Mouse (Mus musculus): Measurements from ENCODE around the gene Man1a. TPM values are rescaled to one million over a fixed set of nuclear protein-coding genes. Genes with fewer than 3 reads are reported as not detected.

Gene Man1a
- total RNA-seq, 1 experiment, result 9.1 TPM

DNA sequence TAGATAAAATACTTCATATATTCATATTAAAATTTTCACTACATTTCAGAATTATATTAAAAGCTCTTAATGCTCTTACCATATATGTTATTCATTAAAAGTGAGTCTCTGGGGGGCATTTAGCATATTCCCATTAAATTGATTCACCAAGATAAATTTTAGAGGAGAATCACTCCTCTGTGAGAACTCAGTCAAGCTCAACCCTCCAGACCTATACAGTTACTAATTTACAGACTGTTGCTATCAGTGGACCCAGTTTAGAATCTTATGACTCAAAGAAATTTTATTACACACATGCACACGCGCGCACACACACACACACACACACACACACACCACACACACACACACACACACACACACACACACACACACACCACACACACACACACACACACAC is 81.8 kb downstream of the Man1a start:
- H3K27ac ChIP-seq (ENCODE audit: insufficient read depth, low read depth, low read length, poor library complexity, severe bottlenecking), result no peak overlapping the region
- no peak for DNase-seq (ENCODE audit: low read depth, low spot score)
- no peak overlapping the region for H3K4me3 ChIP-seq (ENCODE audit: insufficient read depth in 1 of 2, low read depth in 1 of 2, low read length in 2 of 2, poor library complexity in 1 of 2, severe bottlenecking in 1 of 2)
- TF ChIP-seq HCFC1 (IDR thresholded peaks at IDR 0.05; ENCODE audit: borderline replicate concordance, insufficient read depth, low read length), result no peak
- TF ChIP-seq ZNF384 (IDR thresholded peaks at IDR 0.05; ENCODE audit: low read depth, low read length), result no peak
- TF ChIP-seq CHD2 (IDR thresholded peaks at IDR 0.05; ENCODE audit: low read depth, low read length), result no peak
- no peak for TF ChIP-seq ZC3H11A (IDR thresholded peaks at IDR 0.05; ENCODE audit: borderline replicate concordance, low read depth, low read length)
- TF ChIP-seq MAFK (IDR thresholded peaks at IDR 0.05; ENCODE audit: insufficient read depth, low read depth, low read length), result no peak
- H3K36me3 ChIP-seq (ENCODE audit: control insufficient read depth, insufficient read depth, low read length, poor library complexity, severe bottlenecking), result no peaks in the 10 kb centered on the region
- in situ Hi-C loops (cut with MboI; ENCODE audit: low sequenced_read_pairs in 2 of 2, unreplicated experiment in 2 of 2), result no loop called here
- no peak overlapping the region for H3K9ac ChIP-seq (ENCODE audit: insufficient read depth, low read depth, low read length, poor library complexity, severe bottlenecking)
- H3K4me1 ChIP-seq (ENCODE audit: control insufficient read depth in 2 of 2, insufficient read depth in 2 of 2, low read length in 2 of 2, poor library complexity in 1 of 2), result no peaks in the 10 kb centered on the region
- H3K9me3 ChIP-seq (ENCODE audit: control insufficient read depth, insufficient read depth, low read depth, low read length), result no peaks in the 10 kb centered on the region

DNA sequence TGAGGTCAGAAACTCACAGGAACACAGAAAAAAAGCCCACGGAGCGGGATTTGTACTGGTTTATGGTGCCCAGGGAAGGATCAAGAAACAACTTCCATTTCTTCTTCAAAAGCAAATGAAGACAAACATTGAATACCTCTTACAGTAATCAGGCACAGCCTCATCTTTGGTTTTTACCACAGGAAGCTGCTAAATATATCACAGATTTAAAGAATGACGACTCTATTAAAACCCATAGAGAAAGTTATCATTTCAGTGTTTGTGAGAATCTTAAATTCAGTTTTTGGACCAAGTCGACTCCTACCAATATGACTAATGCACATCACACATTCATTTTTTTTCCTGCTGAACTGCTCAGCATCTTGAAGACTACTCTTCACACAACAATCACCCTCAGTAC is 86.0 kb downstream of the Man1a start:
- Histone ChIP-seq H3K4me3 (ENCODE audit: insufficient read depth in 1 of 2, low read depth in 1 of 2, low read length in 2 of 2, poor library complexity in 1 of 2, severe bottlenecking in 1 of 2) (no peak overlapping the region), H3K36me3 (ENCODE audit: control insufficient read depth, insufficient read depth, low read length, poor library complexity, severe bottlenecking) (no peaks in the 10 kb centered on the region), H3K4me1 (ENCODE audit: control insufficient read depth in 2 of 2, insufficient read depth in 2 of 2, low read length in 2 of 2, poor library complexity in 1 of 2) (no peaks in the 10 kb centered on the region), H3K9ac (ENCODE audit: insufficient read depth, low read depth, low read length, poor library complexity, severe bottlenecking) (no peak overlapping the region), H3K9me3 (ENCODE audit: control insufficient read depth, insufficient read depth, low read depth, low read length) (no peaks in the 10 kb centered on the region), H3K27ac (ENCODE audit: insufficient read depth, low read depth, low read length, poor library complexity, severe bottlenecking) (no peak overlapping the region)
- in situ Hi-C loops (cut with MboI; ENCODE audit: low sequenced_read_pairs in 2 of 2, unreplicated experiment in 2 of 2), result no loop called here
- DNase-seq (ENCODE audit: low read depth, low spot score), result no peak
- TF ChIP-seq CHD2 (IDR thresholded peaks at IDR 0.05; ENCODE audit: low read depth, low read length) (no peak), MAFK (IDR thresholded peaks at IDR 0.05; ENCODE audit: insufficient read depth, low read depth, low read length) (no peak), HCFC1 (IDR thresholded peaks at IDR 0.05; ENCODE audit: borderline replicate concordance, insufficient read depth, low read length) (no peak), ZNF384 (IDR thresholded peaks at IDR 0.05; ENCODE audit: low read depth, low read length) (no peak), ZC3H11A (IDR thresholded peaks at IDR 0.05; ENCODE audit: borderline replicate concordance, low read depth, low read length) (no peak)

DNA sequence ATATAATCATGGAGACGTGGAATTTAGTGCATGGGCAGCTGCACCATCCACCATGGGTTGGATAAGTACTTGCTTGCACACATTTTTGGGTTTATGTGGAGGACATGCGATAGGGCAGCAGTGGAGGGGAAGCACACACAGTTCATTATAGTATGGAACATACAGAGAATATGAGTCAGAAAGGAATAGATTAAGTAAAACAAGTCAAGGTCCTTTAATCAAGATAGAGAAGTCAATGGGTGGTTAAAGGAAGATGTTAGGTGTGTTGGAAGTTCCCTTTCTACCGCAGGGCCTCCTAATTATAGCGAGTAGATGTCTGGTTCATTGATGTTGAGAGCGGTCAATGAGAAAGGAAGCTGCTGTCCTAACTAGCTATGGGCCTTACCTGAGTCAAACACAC is 91.5 kb downstream of the Man1a start:
- Histone ChIP-seq H3K4me3 (ENCODE audit: insufficient read depth in 1 of 2, low read depth in 1 of 2, low read length in 2 of 2, poor library complexity in 1 of 2, severe bottlenecking in 1 of 2) (no peak overlapping the region), H3K27ac (ENCODE audit: insufficient read depth, low read depth, low read length, poor library complexity, severe bottlenecking) (no peak overlapping the region), H3K9ac (ENCODE audit: insufficient read depth, low read depth, low read length, poor library complexity, severe bottlenecking) (no peak overlapping the region), H3K4me1 (ENCODE audit: control insufficient read depth in 2 of 2, insufficient read depth in 2 of 2, low read length in 2 of 2, poor library complexity in 1 of 2) (no peaks in the 10 kb centered on the region), H3K9me3 (ENCODE audit: control insufficient read depth, insufficient read depth, low read depth, low read length) (no peaks in the 10 kb centered on the region), H3K36me3 (ENCODE audit: control insufficient read depth, insufficient read depth, low read length, poor library complexity, severe bottlenecking) (no peaks in the 10 kb centered on the region)
- no peak for TF ChIP-seq ZC3H11A (IDR thresholded peaks at IDR 0.05; ENCODE audit: borderline replicate concordance, low read depth, low read length)
- DNase-seq (ENCODE audit: low read depth, low spot score), result no peak
- in situ Hi-C loops (cut with MboI; ENCODE audit: low sequenced_read_pairs in 2 of 2, unreplicated experiment in 2 of 2), result no loop called here

DNA sequence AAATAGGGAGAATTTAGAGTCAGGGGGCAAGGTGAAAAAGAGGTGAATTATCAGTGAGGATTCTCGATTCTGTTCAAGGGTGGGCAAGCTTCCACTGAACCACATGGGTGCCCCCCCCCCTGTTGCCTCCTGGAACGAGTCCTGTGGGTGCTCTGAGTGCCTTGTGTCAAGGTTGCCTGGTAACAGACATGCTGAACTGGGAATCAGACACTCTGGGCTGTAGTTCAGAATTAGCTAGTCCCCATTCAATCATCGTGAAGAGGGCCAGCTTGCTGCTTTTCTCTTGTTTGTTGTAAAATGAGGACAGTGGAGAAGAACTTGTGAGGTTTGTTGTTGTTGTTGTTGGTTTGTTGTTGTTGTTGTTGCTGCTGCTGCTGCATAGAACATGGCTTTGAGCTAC is 92.3 kb downstream of the Man1a start:
- H3K9ac ChIP-seq (ENCODE audit: insufficient read depth, low read depth, low read length, poor library complexity, severe bottlenecking), result no peak overlapping the region
- H3K9me3 ChIP-seq (ENCODE audit: control insufficient read depth, insufficient read depth, low read depth, low read length), result no peaks in the 10 kb centered on the region
- no peak overlapping the region for H3K4me3 ChIP-seq (ENCODE audit: insufficient read depth in 1 of 2, low read depth in 1 of 2, low read length in 2 of 2, poor library complexity in 1 of 2, severe bottlenecking in 1 of 2)
- DNase-seq (ENCODE audit: low read depth, low spot score), result no peak
- in situ Hi-C loops (cut with MboI; ENCODE audit: low sequenced_read_pairs in 2 of 2, unreplicated experiment in 2 of 2), result no loop called here
- H3K4me1 ChIP-seq (ENCODE audit: control insufficient read depth in 2 of 2, insufficient read depth in 2 of 2, low read length in 2 of 2, poor library complexity in 1 of 2), result no peaks in the 10 kb centered on the region
- TF ChIP-seq MAFK (IDR thresholded peaks at IDR 0.05; ENCODE audit: insufficient read depth, low read depth, low read length) (no peak), CHD2 (IDR thresholded peaks at IDR 0.05; ENCODE audit: low read depth, low read length) (no peak), HCFC1 (IDR thresholded peaks at IDR 0.05; ENCODE audit: borderline replicate concordance, insufficient read depth, low read length) (no peak), ZC3H11A (IDR thresholded peaks at IDR 0.05; ENCODE audit: borderline replicate concordance, low read depth, low read length) (no peak), ZNF384 (IDR thresholded peaks at IDR 0.05; ENCODE audit: low read depth, low read length) (no peak)
- no peaks in the 10 kb centered on the region for H3K36me3 ChIP-seq (ENCODE audit: control insufficient read depth, insufficient read depth, low read length, poor library complexity, severe bottlenecking)
- H3K27ac ChIP-seq (ENCODE audit: insufficient read depth, low read depth, low read length, poor library complexity, severe bottlenecking), result no peak overlapping the region

DNA sequence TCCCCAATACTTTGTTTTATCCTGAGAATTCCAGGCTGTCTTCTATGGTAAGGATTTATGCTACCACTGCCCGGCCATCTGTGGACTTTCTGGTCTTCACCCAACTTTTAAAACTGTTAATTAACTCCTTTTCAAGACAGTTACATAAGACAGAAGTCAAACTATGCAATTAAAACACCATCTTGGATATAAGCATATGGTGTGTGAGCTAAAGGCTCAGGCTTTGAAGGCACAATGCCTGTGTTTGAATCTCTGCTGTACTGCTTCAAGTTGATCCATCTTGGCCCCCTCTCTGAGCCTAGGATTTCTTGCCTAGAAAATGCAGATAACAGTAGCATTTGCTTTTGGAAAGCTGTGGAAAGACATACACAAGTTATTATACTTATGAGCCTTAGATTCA is 97.8 kb downstream of the Man1a start:
- TF ChIP-seq MAFK (IDR thresholded peaks at IDR 0.05; ENCODE audit: insufficient read depth, low read depth, low read length), result no peak
- no peak for TF ChIP-seq ZNF384 (IDR thresholded peaks at IDR 0.05; ENCODE audit: low read depth, low read length)
- TF ChIP-seq HCFC1 (IDR thresholded peaks at IDR 0.05; ENCODE audit: borderline replicate concordance, insufficient read depth, low read length), result no peak
- no peak for TF ChIP-seq CHD2 (IDR thresholded peaks at IDR 0.05; ENCODE audit: low read depth, low read length)
- Histone ChIP-seq H3K36me3 (ENCODE audit: control insufficient read depth, insufficient read depth, low read length, poor library complexity, severe bottlenecking) (no peaks in the 10 kb centered on the region), H3K27ac (ENCODE audit: insufficient read depth, low read depth, low read length, poor library complexity, severe bottlenecking) (no peak overlapping the region), H3K4me1 (ENCODE audit: control insufficient read depth in 2 of 2, insufficient read depth in 2 of 2, low read length in 2 of 2, poor library complexity in 1 of 2) (no peaks in the 10 kb centered on the region), H3K9ac (ENCODE audit: insufficient read depth, low read depth, low read length, poor library complexity, severe bottlenecking) (no peak overlapping the region), H3K4me3 (ENCODE audit: insufficient read depth in 1 of 2, low read depth in 1 of 2, low read length in 2 of 2, poor library complexity in 1 of 2, severe bottlenecking in 1 of 2) (no peak overlapping the region), H3K9me3 (ENCODE audit: control insufficient read depth, insufficient read depth, low read depth, low read length) (no peaks in the 10 kb centered on the region)
- in situ Hi-C loops (cut with MboI; ENCODE audit: low sequenced_read_pairs in 2 of 2, unreplicated experiment in 2 of 2), result no loop called here
- DNase-seq (ENCODE audit: low read depth, low spot score), result no peak

Measured in ES-E14 (cell line).